ENCODE assay signal across 19 mouse cellular contexts in genomic region chr15:12842833-12843232, GRCm38 (mm10). TPM values are rescaled to one million over a fixed set of nuclear protein-coding genes. Genes with fewer than 3 reads are reported as not detected.
DNase-seq lines count a peak whose midpoint lies in the region; ATAC-seq and TF ChIP-seq lines count a peak whose summit lies in the region.
"Had no signal": no experiment of that assay in that cellular context is flagged by ENCODE, and none has a peak within 500 bp of the region (broad histone marks: within the 10 kb centered on the region; RNA-seq: fewer than 3 reads in every experiment).

No protein-coding gene starts in this region.

- no peak for TF ChIP-seq POLR2A in ES-Bruce4 (IDR thresholded peaks at IDR 0.05; ENCODE audit: insufficient read depth, low read length)

- no peaks in the 10 kb centered on the region for H3K9me3 ChIP-seq in forebrain, embryonic 11.5 days (ENCODE audit: control insufficient read depth, low read length)
- no peaks in the 10 kb centered on the region for H3K9me3 ChIP-seq in forebrain, embryonic 15.5 days
- H3K9me3 ChIP-seq in ES-Bruce4 (replicated peaks; ENCODE audit: control insufficient read depth, insufficient read depth, low read length, poor library complexity, severe bottlenecking), result no peaks in the 10 kb centered on the region
- no peaks in the 10 kb centered on the region for H3K9me3 ChIP-seq in liver, embryonic 14.5 days (ENCODE audit: control insufficient read depth, low read length)
- H3K9me3 ChIP-seq: intestine, embryonic 15.5 days; limb, embryonic 12.5 days; midbrain, embryonic 13.5 days had no signal

- H3K27ac ChIP-seq in forebrain, embryonic 11.5 days (ENCODE audit: low read depth, low read length), result no peak overlapping the region
- no peak overlapping the region for H3K27ac ChIP-seq in forebrain, embryonic 15.5 days (replicated peaks)
- H3K27ac ChIP-seq in layer of hippocampus, adult 2 months, result no peak overlapping the region
- no peak overlapping the region for H3K27ac ChIP-seq in ES-Bruce4 (ENCODE audit: insufficient read depth, low read length)
- no peak overlapping the region for H3K27ac ChIP-seq in liver, embryonic 14.5 days
- H3K27ac ChIP-seq: intestine, embryonic 15.5 days; limb, embryonic 12.5 days; midbrain, embryonic 13.5 days had no signal

- H3K4me2 ChIP-seq in forebrain, embryonic 11.5 days (ENCODE audit: low read depth, low read length, severe bottlenecking), result no peak overlapping the region
- H3K4me2 ChIP-seq in forebrain, embryonic 15.5 days (replicated peaks), result no peak overlapping the region
- H3K4me2 ChIP-seq in liver, embryonic 14.5 days (ENCODE audit: low read depth), result no peak overlapping the region
- H3K4me2 ChIP-seq: intestine, embryonic 15.5 days; limb, embryonic 12.5 days; midbrain, embryonic 13.5 days had no signal

- H3K36me3 ChIP-seq in forebrain, embryonic 11.5 days (ENCODE audit: control insufficient read depth, insufficient read depth, low read length), result peaks cover 19% of the 10 kb centered on the region; the same call in 1 of the 2 replicates
- peaks cover 81% of the 10 kb centered on the region for H3K36me3 ChIP-seq in forebrain, embryonic 15.5 days
- peaks cover 69% of the 10 kb centered on the region for H3K36me3 ChIP-seq in ES-Bruce4 (ENCODE audit: control insufficient read depth, insufficient read depth, low read length, poor library complexity, severe bottlenecking)
- peaks cover 47% of the 10 kb centered on the region for H3K36me3 ChIP-seq in liver, embryonic 14.5 days (replicated peaks; ENCODE audit: control insufficient read depth, insufficient read depth, low read depth)

- TF ChIP-seq CTCF in layer of hippocampus, adult 2 months (conservative IDR thresholded peaks at IDR 0.05), result peak; percentile 38
- TF ChIP-seq CTCF in ES-Bruce4 (IDR thresholded peaks at IDR 0.05; ENCODE audit: low read depth, low read length), result peak; percentile 45
- TF ChIP-seq CTCF in liver, embryonic 14.5 days (IDR thresholded peaks at IDR 0.05; ENCODE audit: low read depth), result peak; percentile 53

- no peak overlapping the region for H3K4me3 ChIP-seq in forebrain, embryonic 11.5 days (ENCODE audit: low read depth, low read length)
- no peak overlapping the region for H3K4me3 ChIP-seq in forebrain, embryonic 15.5 days
- no peak overlapping the region for H3K4me3 ChIP-seq in layer of hippocampus, adult 2 months
- H3K4me3 ChIP-seq in ES-Bruce4 (ENCODE audit: low read depth, low read length), result no peak overlapping the region
- H3K4me3 ChIP-seq in liver, embryonic 14.5 days (ENCODE audit: insufficient read depth in 1 of 2, low read depth in 2 of 2, low read length in 2 of 2), result no peak overlapping the region
- H3K4me3 ChIP-seq: intestine, embryonic 15.5 days; limb, embryonic 12.5 days; midbrain, embryonic 13.5 days had no signal

- ATAC-seq in forebrain, embryonic 11.5 days (replicated peaks; ENCODE audit: low FRiP score), result no peak
- ATAC-seq in forebrain, embryonic 15.5 days (replicated peaks), result no peak
- no peak for ATAC-seq in liver, embryonic 14.5 days (ENCODE audit: insufficient read depth)
- ATAC-seq in inflammation-experienced regulatory T-cells, adult 6 months, result no peak
- ATAC-seq: forebrain, embryonic 16.5 days; intestine, embryonic 15.5 days; midbrain, embryonic 13.5 days had no signal

- H3K27me3 ChIP-seq in forebrain, embryonic 11.5 days (ENCODE audit: control insufficient read depth, insufficient read depth, low read length), result no peaks in the 10 kb centered on the region
- H3K27me3 ChIP-seq in forebrain, embryonic 15.5 days, result no peaks in the 10 kb centered on the region
- no peaks in the 10 kb centered on the region for H3K27me3 ChIP-seq in ES-Bruce4 (ENCODE audit: control insufficient read depth, insufficient read depth, low read length, poor library complexity, severe bottlenecking)
- H3K27me3 ChIP-seq in liver, embryonic 14.5 days (ENCODE audit: control insufficient read depth, insufficient read depth, low read length), result no peaks in the 10 kb centered on the region
- H3K27me3 ChIP-seq: intestine, embryonic 15.5 days; limb, embryonic 12.5 days; midbrain, embryonic 13.5 days had no signal

- TF ChIP-seq EP300 in ES-Bruce4 (IDR thresholded peaks at IDR 0.05; ENCODE audit: insufficient read depth, low read depth, low read length), result no peak
- TF ChIP-seq EP300 in liver, embryonic 14.5 days (IDR thresholded peaks at IDR 0.05; ENCODE audit: low read depth), result no peak

- H3K4me1 ChIP-seq in forebrain, embryonic 11.5 days (replicated peaks; ENCODE audit: control insufficient read depth, insufficient read depth, low read length), result no peaks in the 10 kb centered on the region
- H3K4me1 ChIP-seq in forebrain, embryonic 15.5 days, result no peaks in the 10 kb centered on the region
- no peaks in the 10 kb centered on the region for H3K4me1 ChIP-seq in ES-Bruce4 (ENCODE audit: control insufficient read depth, insufficient read depth, low read length)
- H3K4me1 ChIP-seq in liver, embryonic 14.5 days (replicated peaks; ENCODE audit: control insufficient read depth in 2 of 2, insufficient read depth in 2 of 2, low read length in 1 of 2), result no peaks in the 10 kb centered on the region
- H3K4me1 ChIP-seq: intestine, embryonic 15.5 days; limb, embryonic 12.5 days; midbrain, embryonic 13.5 days had no signal

- DNase-seq in forebrain, embryonic 11.5 days (ENCODE audit: low spot score), result peak; percentile 49
- no peak for DNase-seq in layer of hippocampus, adult 2 months (ENCODE audit: low spot score in 2 of 2)
- DNase-seq in layer of hippocampus, postnatal 14 days (ENCODE audit: low spot score in 2 of 2), result no peak
- DNase-seq in liver, embryonic 14.5 days (ENCODE audit: low read depth in 3 of 3, low spot score in 3 of 3), result no peak
- DNase-seq in right cerebral cortex, adult 2 months (ENCODE audit: low spot score in 2 of 2), result no peak
- DNase-seq: cerebellum, postnatal 14 days; embryo, embryonic 11 days; heart, adult 18-20 months; kidney, postnatal 14 days; lung, adult 2 months; right cerebral cortex, postnatal 4 days; thymus, postnatal 25 days had no signal

- H3K9ac ChIP-seq in forebrain, embryonic 11.5 days (ENCODE audit: low read length), result no peak overlapping the region
- no peak overlapping the region for H3K9ac ChIP-seq in forebrain, embryonic 15.5 days (replicated peaks)
- no peak overlapping the region for H3K9ac ChIP-seq in ES-Bruce4 (ENCODE audit: low read depth, poor library complexity, severe bottlenecking)
- H3K9ac ChIP-seq in liver, embryonic 14.5 days (replicated peaks), result no peak overlapping the region
- H3K9ac ChIP-seq: intestine, embryonic 15.5 days; limb, embryonic 12.5 days; midbrain, embryonic 13.5 days had no signal

- 86% methylated on average over 7 of the region's 7 CpGs for WGBS in forebrain, embryonic 11.5 days
- WGBS in forebrain, embryonic 15.5 days, result 83% methylated on average over 7 of the region's 7 CpGs
- 77% methylated on average over 7 of the region's 7 CpGs for WGBS in liver, embryonic 14.5 days (ENCODE audit: insufficient replicate concordance)

RNA-seq across cellular contexts. Expression of gene Drosha, which starts 18.2 kb away (rescaled TPM):
- 88.5 and 90.2 TPM in 2 replicates for polyA plus RNA-seq in forebrain, embryonic 11.5 days (2014; fragmentation: Nextera tagmentation; extraction: Ambion mirVana)
- polyA plus RNA-seq in forebrain, embryonic 15.5 days (2015; fragmentation: Nextera tagmentation; extraction: Ambion mirVana), result 54.7 and 56.0 TPM in 2 replicates
- 10 to 100 TPM; 88.5 to 89.2 TPM for total RNA-seq in layer of hippocampus, adult 2 months (2021)
- 10 to 100 TPM; 82.3 to 87.7 TPM for total RNA-seq in layer of hippocampus, postnatal 14 days (2021)
- polyA plus RNA-seq in ES-Bruce4 (2011; ENCODE audit: insufficient read depth, insufficient read length, low read depth, missing spikeins), result 120 and 123 TPM in 2 replicates
- 6.6 and 8.8 TPM in 2 replicates for polyA plus RNA-seq in liver, embryonic 14.5 days (2012; rRNA removed)
- 13.5 and 16.8 TPM in 2 replicates for polyA plus RNA-seq in liver, embryonic 14.5 days (2014; fragmentation: Nextera tagmentation; extraction: Ambion mirVana)
- 10 to 100 TPM; 11.7 to 18.1 (median 14.6) TPM for polyA plus RNA-seq in inflammation-experienced regulatory T-cells, adult 6 months (2017; shearing (Covaris generic))

RNA-seq across cellular contexts. Expression of gene 6030458C11Rik, which starts 18.4 kb away (rescaled TPM):
- 35.7 and 42.2 TPM in 2 replicates for polyA plus RNA-seq in forebrain, embryonic 11.5 days (2014; fragmentation: Nextera tagmentation; extraction: Ambion mirVana)
- 32.2 and 33.0 TPM in 2 replicates for polyA plus RNA-seq in forebrain, embryonic 15.5 days (2015; fragmentation: Nextera tagmentation; extraction: Ambion mirVana)
- total RNA-seq in layer of hippocampus, adult 2 months (2021), result 10 to 100 TPM; 30.3 to 31.1 TPM
- total RNA-seq in layer of hippocampus, postnatal 14 days (2021), result 10 to 100 TPM; 24.3 to 25.8 TPM
- polyA plus RNA-seq in ES-Bruce4 (2011; ENCODE audit: insufficient read depth, insufficient read length, low read depth, missing spikeins), result 49.5 and 54.8 TPM in 2 replicates
- polyA plus RNA-seq in liver, embryonic 14.5 days (2012; rRNA removed), result 16.9 and 21.4 TPM in 2 replicates
- polyA plus RNA-seq in liver, embryonic 14.5 days (2014; fragmentation: Nextera tagmentation; extraction: Ambion mirVana), result 14.3 and 14.7 TPM in 2 replicates
- polyA plus RNA-seq in inflammation-experienced regulatory T-cells, adult 6 months (2017; shearing (Covaris generic)), result 10 to 100 TPM; 30.0 to 42.0 (median 31.1) TPM
